Mouse (Mus musculus) heart, adult 2 months (tissue): ENCODE data around the gene Cdh6.

Source experiments
- CTCF ChIP-seq: fragments of 200-600 bp; IDR thresholded peaks from 2 replicates; pipeline ENCODE4 v1.8.1; 2022; ENCODE audit warnings: antibody characterized with exemption, mild to moderate bottlenecking, moderate library complexity
- POLR2A ChIP-seq: fragments of 200-500 bp; IDR thresholded peaks from 2 replicates; pipeline ENCODE4 v1.6.1; 2011; ENCODE audit warnings: mild to moderate bottlenecking, low read depth, low read length, control low read depth; ENCODE audit not compliant: insufficient read depth

- no peak for TF ChIP-seq CTCF
- TF ChIP-seq POLR2A, result no peak
These were observed 88.7 kb downstream of the Cdh6 start for GRCm38 (mm10) chr15:13084746-13085145.
